Mouse (Mus musculus) MN1 (cell line): ENCODE results near the gene Ypel4.

Experiments used
- DNase-seq: peaks from one replicate; pipeline ENCODE4 v3.0.0-alpha.2; 2016; ENCODE audit warnings: low spot score

Gene Ypel4

DNA sequence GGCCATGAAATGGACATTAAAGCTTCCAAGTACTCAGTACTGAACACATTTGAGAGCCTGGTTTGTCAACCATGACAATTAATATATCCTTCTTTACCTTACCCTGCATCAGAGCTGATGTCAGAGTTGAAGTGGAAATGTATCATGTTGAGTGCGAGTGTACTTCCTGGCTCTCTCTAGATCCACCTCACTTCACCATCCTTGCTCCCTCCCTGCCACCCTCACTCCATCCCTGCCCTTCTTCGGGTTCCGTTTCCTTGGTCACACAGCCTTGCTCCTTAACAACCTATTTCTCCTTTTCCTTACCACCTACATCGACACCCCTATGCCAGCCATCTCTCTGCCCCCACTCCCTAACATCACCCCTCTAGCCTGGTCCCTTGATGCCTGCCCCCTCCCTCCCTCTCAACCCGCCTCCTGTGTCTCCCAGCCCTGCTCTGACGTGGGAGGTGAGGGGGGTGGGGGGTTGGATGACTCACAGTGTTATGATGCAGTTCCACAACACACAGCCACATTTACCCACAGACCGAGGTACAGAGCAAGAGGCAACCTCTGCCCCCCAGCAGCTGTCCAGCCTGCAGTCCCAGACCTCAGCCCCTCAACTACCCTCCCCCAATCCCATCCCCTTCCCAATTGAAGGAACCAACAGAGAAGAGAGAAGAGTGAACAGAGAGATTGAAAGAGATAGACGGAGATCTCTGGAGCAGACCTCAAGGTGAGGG is at the start of gene Ypel4:
Gene Ypel4, plus strand, starts transcription at position 480 of the 722 bp plus-strand sequence.
- DNase-seq = peak; percentile 66

GRCm38 (mm10) chr2:84688080-84688844 is 45.6 kb upstream of the Ypel4 start:
- no peak for DNase-seq

DNA sequence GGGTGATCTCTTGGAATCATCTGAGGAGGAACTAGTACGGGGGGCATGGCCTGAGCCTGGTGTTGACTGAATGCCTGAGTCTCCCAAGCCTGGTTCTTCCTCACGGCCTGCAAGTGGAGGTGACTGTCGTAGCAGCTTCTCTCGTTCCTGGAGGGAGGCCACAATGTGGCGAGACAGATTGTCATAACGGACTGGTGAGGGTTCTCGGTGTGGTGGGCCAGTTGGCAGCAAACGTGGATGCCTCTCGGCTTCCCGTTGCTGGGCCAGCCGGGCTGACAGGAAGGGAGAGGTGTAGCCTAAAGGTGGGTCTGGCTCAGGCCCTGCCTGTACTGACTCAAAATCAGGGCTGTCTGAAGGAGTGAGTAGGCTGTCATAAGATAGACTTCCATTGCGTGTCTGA is 43.8 kb upstream of the Ypel4 start:
- no peak for DNase-seq

DNA sequence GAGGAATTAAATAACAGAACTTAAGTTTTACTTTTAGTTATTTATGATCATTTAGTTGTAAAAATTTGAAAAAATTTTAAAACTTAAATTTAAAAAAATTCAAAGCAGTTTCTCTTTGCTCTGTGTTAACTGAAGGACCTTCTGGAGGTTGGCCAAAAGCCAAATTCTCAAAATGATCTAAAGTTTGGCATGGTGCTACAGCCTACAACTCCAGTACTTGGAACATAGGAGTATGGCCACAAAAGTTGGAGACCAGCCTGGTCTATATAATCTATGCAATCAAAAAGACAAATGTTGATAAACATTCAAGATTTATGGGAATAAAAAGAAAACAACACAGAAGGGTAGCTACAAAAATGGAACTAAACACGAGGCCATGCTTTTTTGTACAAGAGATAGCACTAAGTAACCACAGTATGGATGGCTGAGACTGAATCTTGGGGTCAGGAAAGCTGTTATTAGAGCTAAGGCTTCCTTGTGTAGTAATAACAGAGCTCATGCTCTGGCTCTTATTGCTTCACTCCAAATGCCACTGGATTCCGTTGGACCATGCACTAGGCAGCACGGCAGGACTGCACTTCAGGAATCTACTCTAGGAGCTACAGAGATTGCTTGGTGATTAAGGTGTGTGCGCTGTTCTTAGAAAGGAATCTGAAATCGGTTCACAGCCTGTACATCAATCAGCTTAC is 38.7 kb upstream of the Ypel4 start:
- no peak for DNase-seq

DNA sequence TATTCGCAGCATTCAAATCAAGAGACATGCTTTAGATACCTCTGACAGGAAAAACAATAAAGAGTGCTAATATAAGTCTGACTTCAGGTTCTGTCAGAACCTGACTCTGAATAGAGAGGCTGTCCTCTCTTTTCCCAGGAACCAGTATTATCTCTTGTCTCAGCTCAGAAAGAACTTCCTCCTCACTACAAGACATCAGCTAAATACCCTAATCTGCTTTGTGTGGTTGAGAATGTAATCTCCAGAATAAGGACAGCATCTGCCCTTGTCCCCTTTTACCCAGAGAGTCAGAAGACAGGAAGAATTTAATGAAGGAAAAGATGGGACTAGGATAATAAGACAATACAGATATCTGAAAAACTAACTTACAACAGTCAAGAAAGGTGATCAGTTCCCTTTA is 30.4 kb upstream of the Ypel4 start:
- DNase-seq = no peak

GRCm38 (mm10) chr2:84704329-84704728 is 29.5 kb upstream of the Ypel4 start:
- DNase-seq = no peak

DNA sequence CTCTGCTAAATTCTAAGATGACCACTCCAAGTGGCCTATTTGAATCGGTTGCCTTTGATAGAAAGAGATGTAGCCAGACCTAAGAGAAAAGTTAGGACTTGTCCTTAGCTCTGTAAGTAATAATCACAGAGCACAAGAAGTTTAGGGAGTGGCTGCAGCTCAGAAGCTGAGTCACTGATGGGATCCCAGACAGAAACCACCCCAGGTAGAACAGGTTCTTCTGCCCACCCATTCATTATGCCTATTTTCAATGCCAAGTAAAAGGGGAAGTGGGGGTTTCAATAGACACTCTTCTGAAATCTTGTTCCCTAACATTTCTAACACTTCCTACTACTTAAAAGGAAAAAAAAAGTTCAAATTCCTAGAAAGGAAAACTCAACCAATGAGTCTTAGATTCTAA is 28.6 kb upstream of the Ypel4 start:
- DNase-seq = no peak

GRCm38 (mm10) chr2:84707523-84707922 is 26.3 kb upstream of the Ypel4 start:
- no peak for DNase-seq

DNA sequence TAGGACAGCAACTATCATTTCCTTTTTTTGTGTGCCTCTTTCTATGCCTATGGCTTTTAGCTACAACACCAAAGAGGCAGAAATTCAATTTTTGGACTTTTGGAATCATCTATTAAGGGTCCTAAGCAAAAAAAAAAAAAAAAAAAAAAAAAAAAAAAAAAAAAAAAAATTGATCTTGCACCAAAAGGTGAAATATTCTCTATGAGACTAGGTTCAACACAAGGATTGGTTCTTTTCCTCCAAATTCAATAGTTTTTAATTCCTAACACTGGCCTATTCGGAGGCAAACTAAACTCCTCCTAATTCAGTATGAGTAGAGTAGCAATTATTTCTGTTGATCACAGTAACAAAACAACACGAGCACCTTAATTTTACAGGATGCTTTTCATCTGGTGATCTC is 22.0 kb upstream of the Ypel4 start:
- no peak for DNase-seq

GRCm38 (mm10) chr2:84714422-84714810 is 19.4 kb upstream of the Ypel4 start:
- DNase-seq = no peak

DNA sequence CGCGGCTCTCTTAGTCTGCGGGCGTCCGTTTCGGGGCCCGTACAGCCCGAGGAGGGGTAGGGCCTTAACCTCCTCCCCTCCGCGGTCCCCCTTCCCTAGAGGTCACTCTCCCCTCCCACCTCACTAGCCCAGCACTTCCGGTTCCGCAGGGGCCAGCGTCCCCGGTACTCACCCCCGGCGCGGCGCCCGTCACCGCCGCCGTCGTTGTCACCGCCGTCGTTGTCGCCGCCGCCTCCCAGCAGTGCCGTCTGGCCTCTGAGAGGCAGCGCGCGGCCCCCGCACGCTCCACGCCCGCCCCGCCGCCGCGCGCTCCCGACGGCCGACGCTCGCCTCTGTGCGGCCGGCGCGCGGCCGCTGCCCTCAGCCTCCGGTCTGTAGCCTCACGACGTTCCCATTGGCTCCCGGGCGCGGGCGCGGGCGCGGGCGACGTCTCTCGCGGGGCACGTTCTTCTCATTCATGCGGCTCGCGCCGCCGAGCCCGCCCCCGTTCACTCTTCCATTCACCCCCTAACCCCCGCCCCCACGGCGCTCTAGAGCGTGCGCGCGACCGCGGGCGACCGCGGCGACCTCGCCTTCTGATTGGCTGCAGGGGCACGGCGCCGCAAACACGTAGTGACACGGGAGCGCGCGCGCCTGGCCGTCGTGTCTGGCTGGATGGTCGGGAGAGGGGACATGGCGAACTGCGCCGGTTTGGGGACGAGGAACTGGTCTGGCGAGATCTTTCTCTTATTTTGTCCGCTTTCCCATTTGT is 18.9 kb upstream of the Ypel4 start, which contains the start of gene Zdhhc5:
Gene Zdhhc5, minus strand, starts transcription at position 370 of the 751 bp plus-strand sequence.
- DNase-seq = peak; percentile 98

DNA sequence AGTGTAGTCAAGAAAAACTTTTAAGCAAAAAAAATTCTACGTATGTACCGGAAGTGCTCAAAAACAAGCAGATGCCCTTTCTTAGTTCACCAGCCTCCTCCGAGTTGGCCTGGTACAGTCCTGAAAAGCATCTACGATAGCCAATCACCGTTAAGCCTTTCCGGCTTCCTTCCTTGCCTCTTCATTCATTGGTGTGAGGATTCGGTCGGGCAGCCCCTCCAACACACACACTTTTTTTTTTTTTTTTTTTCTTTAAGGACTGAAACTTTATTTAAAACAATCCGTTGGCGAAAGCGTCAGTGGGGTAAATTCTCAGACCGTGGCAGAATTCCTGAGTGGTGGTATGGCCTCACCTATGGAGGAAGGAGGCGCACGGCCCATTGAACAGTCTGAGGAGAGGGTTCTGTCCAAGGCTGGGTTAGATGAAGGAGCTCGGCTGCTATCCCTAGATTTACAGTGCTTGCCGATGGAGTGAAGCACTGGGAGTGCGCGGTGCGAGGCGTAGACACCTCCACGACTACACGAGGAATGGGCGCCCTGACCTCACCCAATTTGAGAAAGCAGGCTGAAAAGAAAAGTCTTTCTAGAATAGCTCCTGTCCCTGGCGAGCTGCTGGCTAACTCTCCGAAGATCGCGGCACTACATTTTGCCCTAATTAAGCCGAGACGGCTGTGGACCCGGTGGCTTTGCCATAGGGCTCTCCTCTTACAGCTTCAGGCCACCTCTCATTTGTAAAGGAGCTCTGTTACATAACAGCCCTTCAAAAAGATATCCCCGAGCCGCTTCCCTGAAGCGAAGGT is 18.1 kb upstream of the Ypel4 start:
- DNase-seq = peak; percentile 96

DNA sequence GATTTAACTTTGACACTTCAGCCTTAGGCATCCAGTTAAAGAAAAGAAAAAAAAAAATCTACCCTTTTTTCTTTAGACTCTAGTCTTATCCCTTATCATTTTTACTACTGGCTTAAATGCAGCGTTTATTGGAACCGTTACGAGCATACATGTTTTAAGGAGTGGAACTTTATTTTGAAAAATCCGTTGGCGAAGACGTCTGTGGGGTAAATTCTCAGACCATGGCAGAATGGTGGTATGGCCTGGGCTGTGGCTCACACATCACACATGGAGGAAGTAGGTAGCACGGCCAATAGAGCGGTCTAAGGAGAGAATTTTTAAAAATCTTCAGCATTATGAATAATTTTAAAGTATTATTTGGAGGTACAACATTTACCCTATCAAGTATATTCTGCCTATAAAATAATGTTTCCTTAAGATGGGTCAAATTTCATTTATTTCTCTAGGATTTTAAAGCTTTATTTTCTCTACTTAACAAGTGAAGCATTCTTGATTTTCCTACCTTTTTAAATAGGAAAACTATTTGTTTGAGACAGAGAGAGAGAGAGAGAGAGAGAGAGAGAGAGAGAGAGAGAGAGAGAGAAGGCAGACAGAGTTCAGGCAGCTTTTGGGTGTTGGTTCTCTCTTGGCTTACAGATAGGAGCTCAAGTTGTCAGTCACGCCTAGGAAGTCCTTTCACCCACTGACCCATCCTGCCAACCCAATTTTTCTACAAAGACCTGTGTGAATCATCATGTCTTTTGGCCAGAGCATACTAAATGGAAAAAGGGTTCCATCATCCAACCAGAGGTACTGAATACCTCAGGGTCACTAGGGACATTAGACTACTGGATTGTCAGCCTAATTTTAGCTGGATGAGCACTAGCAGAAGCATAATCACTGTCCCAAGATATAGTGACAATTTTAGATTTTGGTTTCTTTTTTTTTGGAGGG is 17.2 kb upstream of the Ypel4 start:
- peak; percentile 50 for DNase-seq

DNA sequence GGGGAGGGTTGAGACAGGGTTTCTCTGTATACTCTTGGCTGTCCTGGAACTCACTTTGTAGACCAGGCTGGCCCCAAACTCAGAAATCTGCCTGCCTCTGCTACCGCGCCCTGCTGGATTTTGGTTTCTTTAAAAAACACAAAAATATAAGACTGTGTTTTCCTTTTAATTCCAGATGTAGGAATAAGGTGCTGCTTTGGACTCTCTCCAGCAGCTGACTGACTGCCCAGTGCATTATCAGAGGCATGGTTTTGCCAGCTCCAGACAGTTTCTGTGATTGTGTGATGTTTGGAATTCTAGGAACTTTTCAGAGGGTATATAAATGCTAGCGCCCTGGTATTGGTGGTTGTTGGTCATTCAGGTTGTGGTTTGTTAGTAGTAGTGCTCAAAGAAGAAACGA is 16.5 kb upstream of the Ypel4 start:
- DNase-seq = no peak

GRCm38 (mm10) chr2:84720718-84721117 is 13.1 kb upstream of the Ypel4 start:
- DNase-seq = no peak

DNA sequence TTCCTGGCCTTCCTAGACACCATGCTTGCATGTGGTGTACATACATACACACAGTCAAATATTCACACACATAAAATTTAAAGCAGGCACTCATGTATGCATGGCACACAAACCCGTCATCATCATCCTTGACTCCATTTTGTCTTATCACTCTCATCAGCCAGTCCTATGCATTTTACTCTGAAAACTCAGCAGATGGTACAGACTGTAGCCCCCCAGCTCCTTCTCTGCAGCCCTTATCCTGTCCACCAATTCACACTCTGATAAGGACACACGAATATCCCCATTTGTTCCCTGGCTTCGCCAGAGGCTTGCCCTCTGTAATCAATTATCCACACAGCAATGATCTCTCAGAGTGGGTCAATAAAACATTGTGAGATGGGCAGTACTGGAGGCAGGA is 12.7 kb upstream of the Ypel4 start:
- DNase-seq = peak; percentile 62

- no peak for DNase-seq
Observed at GRCm38 (mm10) chr2:84723856-84724255, 10.0 kb upstream of the Ypel4 start.

DNA sequence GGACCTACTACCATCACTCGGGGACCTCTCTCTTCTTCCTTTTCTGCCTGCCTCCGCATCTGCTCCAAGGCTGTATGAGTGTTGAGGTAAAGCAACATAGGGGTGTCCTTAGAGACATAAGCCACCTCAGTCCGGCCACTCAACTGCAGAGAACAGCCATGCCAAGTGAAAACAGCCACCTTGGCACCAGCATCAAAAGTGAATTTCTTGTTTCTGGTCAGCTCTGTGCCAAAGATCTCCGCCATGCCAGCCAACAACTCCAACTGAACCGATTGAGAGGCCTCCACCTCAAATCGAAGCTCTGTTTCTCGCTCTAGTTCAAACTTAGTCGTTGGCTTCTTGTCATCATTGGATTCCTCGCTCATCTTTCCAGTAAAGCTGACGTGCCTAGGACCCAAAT is 8.1 kb upstream of the Ypel4 start:
- no peak for DNase-seq

DNA sequence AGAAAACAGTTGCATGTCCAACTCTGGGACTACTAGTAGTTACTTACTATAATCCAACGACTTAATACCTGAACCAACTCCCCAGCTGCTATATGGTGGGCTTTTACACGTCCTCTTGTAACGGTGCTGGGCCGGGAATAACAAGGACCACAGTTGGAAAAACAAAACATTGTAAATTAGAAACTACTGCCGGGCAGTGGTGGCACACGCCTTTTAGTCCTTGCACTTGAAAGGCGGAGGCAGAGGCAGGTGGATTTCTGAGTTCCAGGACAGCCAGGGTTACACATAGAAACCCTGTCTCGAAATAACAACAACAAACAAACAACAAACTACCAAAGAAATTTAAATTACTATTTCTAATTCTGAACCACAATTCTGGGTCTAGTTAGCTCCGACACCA is 7.1 kb upstream of the Ypel4 start:
- DNase-seq = no peak

GRCm38 (mm10) chr2:84727172-84727858 is 6.5 kb upstream of the Ypel4 start, which contains the start of gene Clp1:
Gene Clp1 (minus strand): TSS chr2:84727350.
- peak; percentile 98 for DNase-seq
